ENCODE assay signal across 29 mouse cellular contexts in the genomic region with DNA sequence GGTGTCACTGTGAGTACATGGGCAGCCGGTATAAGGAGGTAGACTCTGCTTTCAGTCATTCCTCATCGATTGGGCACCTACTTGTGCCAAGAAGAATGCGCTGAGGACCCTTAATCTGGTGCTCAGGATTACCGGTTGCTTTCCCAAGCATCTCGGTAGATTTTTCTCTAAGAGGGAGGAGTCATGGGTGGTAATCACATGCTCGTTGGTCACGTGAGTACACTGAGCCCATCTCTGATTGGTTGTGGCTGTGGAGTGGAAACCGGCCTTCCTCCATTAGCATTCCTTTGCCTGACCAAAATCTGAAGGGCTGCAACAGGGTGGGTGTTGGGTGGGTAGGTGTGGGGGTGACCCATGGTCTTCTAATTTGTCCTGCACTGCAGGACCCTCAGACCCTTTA.
DNase-seq lines count a peak whose midpoint lies in the region; ATAC-seq and TF ChIP-seq lines count a peak whose summit lies in the region.
"Had no signal": no experiment of that assay in that cellular context is flagged by ENCODE, and none has a peak within 500 bp of the region (broad histone marks: within the 10 kb centered on the region; RNA-seq: fewer than 3 reads in every experiment).

No protein-coding gene starts in this region.

- no peak for TF ChIP-seq POLR2A in CH12.LX (IDR thresholded peaks at IDR 0.05; ENCODE audit: low read depth, low read length)

- TF ChIP-seq RAD21 in CH12.LX (IDR thresholded peaks at IDR 0.05; ENCODE audit: low read depth, low read length), result no peak

- H3K4me1 ChIP-seq in liver, embryonic 11.5 days (replicated peaks; ENCODE audit: control insufficient read depth, insufficient read depth, low read length), result peaks cover 5% of the 10 kb centered on the region; the same call in 1 of the 2 replicates
- no peaks in the 10 kb centered on the region for H3K4me1 ChIP-seq in CH12.LX (ENCODE audit: control insufficient read depth in 1 of 2, insufficient read depth in 2 of 2)
- peaks cover 33% of the 10 kb centered on the region for H3K4me1 ChIP-seq in limb, embryonic 10.5 days
- H3K4me1 ChIP-seq: heart, embryonic 12.5 days; intestine, embryonic 15.5 days; liver, embryonic 15.5 days had no signal

- TF ChIP-seq CTCF in CH12.LX (conservative IDR thresholded peaks at IDR 0.05 in 1 of 2, IDR thresholded peaks at IDR 0.05 in 1 of 2; ENCODE audit: low read depth in 2 of 2, low read length in 2 of 2), result no peak

- dilution Hi-C loops in CH12.LX (cut with MboI; ENCODE audit: extremely low pct_ligation_motif_present, extremely low pct_unique_long_range_greater_than_20kb, low sequenced_read_pairs), result no loop called here

- no peak overlapping the region for H3K4me3 ChIP-seq in liver, embryonic 11.5 days (ENCODE audit: low read depth, low read length)
- no peak overlapping the region for H3K4me3 ChIP-seq in CH12.LX (replicated peaks in 1 of 3; ENCODE audit: low read depth in 2 of 3, low read length in 2 of 3, poor library complexity in 1 of 3)
- H3K4me3 ChIP-seq in limb, embryonic 10.5 days, result no peak overlapping the region
- H3K4me3 ChIP-seq: heart, embryonic 12.5 days; intestine, embryonic 15.5 days; layer of hippocampus, adult 2 months; left cerebral cortex, adult 2 months; limb, embryonic 13.5 days; liver, embryonic 15.5 days; neural tube, embryonic 12.5 days had no signal

- no peaks in the 10 kb centered on the region for H3K9me3 ChIP-seq in liver, embryonic 11.5 days (ENCODE audit: control insufficient read depth, low read length)
- no peaks in the 10 kb centered on the region for H3K9me3 ChIP-seq in CH12.LX (replicated peaks; ENCODE audit: low read length)
- H3K9me3 ChIP-seq in limb, embryonic 10.5 days (replicated peaks), result no peaks in the 10 kb centered on the region
- H3K9me3 ChIP-seq: heart, embryonic 12.5 days; intestine, embryonic 15.5 days; limb, embryonic 13.5 days; liver, embryonic 15.5 days; neural tube, embryonic 12.5 days had no signal

- H3K27ac ChIP-seq in liver, embryonic 11.5 days (ENCODE audit: low read depth, low read length), result no peak overlapping the region
- H3K27ac ChIP-seq in CH12.LX (ENCODE audit: insufficient read depth, low read depth), result no peak overlapping the region
- H3K27ac ChIP-seq in limb, embryonic 10.5 days, result peak overlapping the region; percentile 58
- H3K27ac ChIP-seq: hindbrain, postnatal 0 days; intestine, embryonic 15.5 days; layer of hippocampus, adult 2 months; left cerebral cortex, adult 2 months; limb, embryonic 13.5 days; liver, embryonic 15.5 days; stomach, postnatal 0 days had no signal

- H3K27me3 ChIP-seq in liver, embryonic 11.5 days (replicated peaks; ENCODE audit: control insufficient read depth, insufficient read depth, low read length), result no peaks in the 10 kb centered on the region
- H3K27me3 ChIP-seq in CH12.LX (replicated peaks), result no peaks in the 10 kb centered on the region
- no peaks in the 10 kb centered on the region for H3K27me3 ChIP-seq in limb, embryonic 10.5 days (ENCODE audit: low read depth, poor library complexity, severe bottlenecking)
- H3K27me3 ChIP-seq: heart, embryonic 12.5 days; intestine, embryonic 15.5 days; limb, embryonic 13.5 days; liver, embryonic 15.5 days; neural tube, embryonic 12.5 days had no signal

- WGBS in liver, embryonic 11.5 days, result 61% methylated on average over 8 of the region's 8 CpGs
- WGBS in limb, embryonic 10.5 days, result 64% methylated on average over 8 of the region's 8 CpGs

- H3K36me3 ChIP-seq in liver, embryonic 11.5 days (ENCODE audit: control insufficient read depth, insufficient read depth, low read length), result no peaks in the 10 kb centered on the region
- H3K36me3 ChIP-seq in CH12.LX (replicated peaks in 1 of 2; ENCODE audit: control insufficient read depth in 1 of 2, insufficient read depth in 1 of 2, low read length in 1 of 2), result no peaks in the 10 kb centered on the region
- no peaks in the 10 kb centered on the region for H3K36me3 ChIP-seq in limb, embryonic 10.5 days
- H3K36me3 ChIP-seq: heart, embryonic 12.5 days; intestine, embryonic 15.5 days; limb, embryonic 13.5 days; liver, embryonic 15.5 days; neural tube, embryonic 12.5 days had no signal

- H3K79me2 ChIP-seq in CH12.LX (replicated peaks; ENCODE audit: control insufficient read depth, extremely low read depth, insufficient read depth, poor library complexity, severe bottlenecking), result no peaks in the 10 kb centered on the region

- in situ Hi-C loops in CH12.LX (cut with MboI; ENCODE audit: low pct_ligation_motif_present, low pct_unique_long_range_greater_than_20kb, low sequenced_read_pairs), result no loop called here

- no peak for TF ChIP-seq EP300 in CH12.LX (IDR thresholded peaks at IDR 0.05; ENCODE audit: low read length)

- H3K4me2 ChIP-seq in liver, embryonic 11.5 days, result peak overlapping the region; percentile 16
- no peak overlapping the region for H3K4me2 ChIP-seq in CH12.LX (ENCODE audit: insufficient read depth, low read depth, poor library complexity, severe bottlenecking)
- H3K4me2 ChIP-seq: heart, embryonic 12.5 days; intestine, embryonic 15.5 days; limb, embryonic 13.5 days; liver, embryonic 15.5 days; lung, embryonic 14.5 days had no signal

- peak; percentile 78 for DNase-seq in heart, adult 11 months
- no peak for DNase-seq in heart, adult 9 months (ENCODE audit: low spot score in 2 of 2)
- no peak for DNase-seq in liver, embryonic 11.5 days (ENCODE audit: low spot score)
- DNase-seq in liver, result no peak
- DNase-seq in CH12.LX (ENCODE audit: extremely low read depth), result no peak
- DNase-seq in limb, embryonic 10.5 days (ENCODE audit: low spot score), result no peak
- DNase-seq in cerebellum, adult 9-11 months, result no peak
- DNase-seq: adrenal gland, adult 8-10 months; cerebellum, adult 2 months; cerebellum, postnatal 36 days; gastrocnemius, postnatal 25 days; heart, adult 18-20 months; heart, postnatal 4 days; kidney, adult 8-10 months; kidney, postnatal 25 days; lung, embryonic 14.5 days; lung, postnatal 14 days; right cerebral cortex, postnatal 4 days had no signal

- H3K9ac ChIP-seq in liver, embryonic 11.5 days (ENCODE audit: low read depth, low read length), result no peak overlapping the region
- H3K9ac ChIP-seq in CH12.LX (ENCODE audit: insufficient read depth, low read depth), result no peak overlapping the region
- H3K9ac ChIP-seq: heart, embryonic 12.5 days; intestine, embryonic 15.5 days; limb, embryonic 13.5 days; liver, embryonic 15.5 days; lung, embryonic 14.5 days; neural tube, embryonic 12.5 days had no signal

- peak; percentile 15; the same call in 1 of the 2 replicates for ATAC-seq in liver, embryonic 11.5 days (replicated peaks; ENCODE audit: low FRiP score)
- ATAC-seq: forebrain, embryonic 14.5 days; hindbrain, postnatal 0 days; intestine, embryonic 15.5 days; midbrain, embryonic 16.5 days had no signal

TF ChIP-seq in CH12.LX, 34 proteins besides CTCF, POLR2A, EP300 and RAD21:
- TF ChIP-seq USF2 (conservative IDR thresholded peaks at IDR 0.05; ENCODE audit: low read depth, low read length), result peak; percentile 40
- no peak for TF ChIP-seq ZC3H11A (IDR thresholded peaks at IDR 0.05; ENCODE audit: low read depth, low read length)
- TF ChIP-seq RCOR1 (conservative IDR thresholded peaks at IDR 0.05; ENCODE audit: low read depth, low read length), result no peak
- TF ChIP-seq USF1 (IDR thresholded peaks at IDR 0.05; ENCODE audit: low read depth, low read length), result peak; percentile 31
- no peak for TF ChIP-seq PAX5 (IDR thresholded peaks at IDR 0.05; ENCODE audit: low read length)
- TF ChIP-seq TBP (conservative IDR thresholded peaks at IDR 0.05; ENCODE audit: low read depth, low read length), result no peak
- TF ChIP-seq E2F4 (IDR thresholded peaks at IDR 0.05; ENCODE audit: insufficient replicate concordance, low read depth, low read length), result no peak
- TF ChIP-seq BHLHE40 (IDR thresholded peaks at IDR 0.05; ENCODE audit: low read depth, low read length), result 0 out of 2 replicates have a peak, but pooled peaks have one; percentile 22
- no peak for TF ChIP-seq CHD1 (IDR thresholded peaks at IDR 0.05; ENCODE audit: low read depth, low read length)
- no peak for TF ChIP-seq MEF2A (IDR thresholded peaks at IDR 0.05; ENCODE audit: borderline replicate concordance, low read depth, low read length)
